Mouse (Mus musculus) liver, adult 2 months (tissue): ENCODE results near the gene Nck2. TPM values are rescaled to one million over a fixed set of nuclear protein-coding genes. Genes with fewer than 3 reads are reported as not detected.

Experiments used
- DNase-seq: peaks from one replicate; pipeline ENCODE4 v3.0.0-alpha.2; 2011; ENCODE audit warnings: low read depth, low spot score; ENCODE audit errors: extremely low read depth
- H3K27ac ChIP-seq: fragments of 200-500 bp; replicated peaks from 2 replicates; pipeline ENCODE4 v1.5.1; 2012; ENCODE audit warnings: low read depth, mild to moderate bottlenecking, control low read depth, inconsistent platforms, low read length; ENCODE audit not compliant: insufficient read depth
- H3K27me3 ChIP-seq: fragments of 200-500 bp; 2 replicates; pipeline ENCODE4 v1.6.1; 2012; ENCODE audit warnings: mild to moderate bottlenecking, moderate library complexity, low read length, inconsistent platforms; ENCODE audit not compliant: control insufficient read depth, insufficient read depth
- H3K36me3 ChIP-seq: fragments of 200-500 bp; 2 replicates; pipeline ENCODE4 v1.6.1; 2012; ENCODE audit warnings: low read length, inconsistent platforms; ENCODE audit not compliant: control insufficient read depth, insufficient read depth
- H3K4me1 ChIP-seq: fragments of 200-500 bp; 2 replicates; pipeline ENCODE4 v1.6.1; 2011; ENCODE audit warnings: low read length; ENCODE audit not compliant: control insufficient read depth, insufficient read depth
- H3K4me3 ChIP-seq: fragments of 200-500 bp; 2 replicates; pipeline ENCODE4 v1.5.1; 2011; ENCODE audit warnings: low read depth, mild to moderate bottlenecking, control low read depth, low read length, moderate library complexity; ENCODE audit not compliant: insufficient read depth
- H3K79me2 ChIP-seq: fragments of 200-500 bp; 2 replicates; pipeline ENCODE4 v1.6.1; 2012; ENCODE audit warnings: inconsistent platforms, mild to moderate bottlenecking, low read length, moderate library complexity; ENCODE audit not compliant: control insufficient read depth, insufficient read depth
- H3K9ac ChIP-seq: fragments of 200-500 bp; 2 replicates; pipeline ENCODE4 v1.6.1; 2012; ENCODE audit warnings: low read depth, mild to moderate bottlenecking, control low read depth, inconsistent platforms, low read length
- CTCF ChIP-seq: fragments of 200-500 bp; IDR thresholded peaks from 2 replicates; pipeline ENCODE4 v1.5.1; 2011; ENCODE audit warnings: low read depth, low read length, control low read depth
- POLR2A ChIP-seq: fragments of 200-500 bp; IDR thresholded peaks from 2 replicates; pipeline ENCODE4 v1.6.1; 2011; ENCODE audit warnings: low read length, control low read depth; ENCODE audit not compliant: insufficient read depth; ENCODE audit errors: extremely low read depth
- WGBS: fragments of 180-500 bp; shearing (Covaris S2); methylation state at CpG from one replicate; pipeline ENCODE4 v1.1.7; 2018; 5-methylcytosine and 5-hydroxymethylcytosine counted together
- polyA plus RNA-seq: library from polyadenylated mRNA; depleted of rRNA; stranded (reverse); fragments of >200 nt; gene quantifications from 2 replicates; pipeline ENCODE4 v1.2.3, GENCODE M21; 2012
- total RNA-seq: library from RNA; depleted of rRNA; stranded (reverse); fragments of >200 nt; gene quantifications from 2 replicates; pipeline ENCODE4 v1.2.3, GENCODE M21; 2014

Nck2 gene
- total and polyA plus RNA-seq, 2 experiments: 2.5 to 3.0 TPM

DNA sequence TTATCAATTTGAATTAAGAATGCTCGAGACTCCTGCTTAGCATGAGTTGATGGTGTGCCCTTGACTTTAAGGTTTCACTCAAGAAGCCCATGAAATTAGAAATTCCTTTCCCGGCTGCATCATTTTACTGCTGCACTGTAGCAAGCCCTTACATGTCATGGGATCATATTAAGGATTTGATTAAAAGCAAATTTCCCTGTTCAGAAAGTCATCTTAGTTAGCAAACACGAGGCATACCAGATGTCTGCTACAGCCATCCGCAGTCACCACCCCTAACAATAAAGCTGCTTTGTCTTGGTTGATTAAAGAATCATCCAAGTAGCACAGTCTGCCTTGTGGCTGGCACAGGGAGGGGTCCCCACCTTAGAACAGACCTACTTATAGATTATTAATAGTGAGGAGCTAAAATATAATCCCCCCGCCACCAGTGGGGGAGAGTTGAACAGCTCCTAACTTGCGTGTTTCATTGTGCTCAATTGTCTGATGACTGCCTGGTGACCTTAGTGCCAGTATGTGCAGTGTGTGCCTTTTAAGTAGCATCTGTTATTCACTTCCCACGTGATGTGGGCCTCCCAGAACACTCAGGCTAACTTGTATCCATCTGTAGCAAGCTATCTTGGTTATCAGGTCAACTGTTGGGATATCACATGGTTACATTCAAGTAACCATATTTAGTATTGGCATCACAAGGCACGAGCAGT, 122.4 kb downstream of the Nck2 start:
- H3K36me3 ChIP-seq: no peaks in the 10 kb centered on the region
- WGBS: 93% methylated on average over 8 of the region's 8 CpGs
- no peak for DNase-seq

DNA sequence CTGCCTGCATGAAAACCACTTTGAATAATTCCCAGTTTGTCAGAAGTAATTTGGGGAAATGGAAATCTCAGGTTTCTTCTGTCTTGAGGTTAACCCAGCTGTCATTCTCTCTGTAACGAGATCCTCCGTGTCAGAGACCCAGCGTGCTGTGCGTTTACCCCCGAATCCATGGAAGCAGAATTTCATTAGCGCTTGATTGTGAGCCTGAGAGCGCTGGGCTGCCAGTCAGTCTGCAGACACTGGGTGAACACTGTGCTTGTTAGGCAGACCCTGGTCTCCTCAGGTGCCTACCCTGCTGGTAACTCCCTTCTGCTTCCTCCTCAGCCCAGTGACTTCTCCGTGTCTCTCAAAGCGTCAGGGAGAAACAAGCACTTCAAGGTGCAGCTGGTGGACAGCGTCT, 124.4 kb downstream of the Nck2 start:
- no peak for TF ChIP-seq CTCF
- no peak overlapping the region for H3K9ac ChIP-seq
- H3K36me3 ChIP-seq: no peaks in the 10 kb centered on the region
- WGBS: 97% methylated on average over 10 of the region's 10 CpGs
- DNase-seq: no peak
- no peaks in the 10 kb centered on the region for H3K79me2 ChIP-seq
- no peaks in the 10 kb centered on the region for H3K4me1 ChIP-seq
- no peak overlapping the region for H3K27ac ChIP-seq
- no peaks in the 10 kb centered on the region for H3K27me3 ChIP-seq
- H3K4me3 ChIP-seq: no peak overlapping the region

More for the DNA sequence above, 122.4 kb downstream of the Nck2 start:
- no peak overlapping the region for H3K9ac ChIP-seq
- TF ChIP-seq POLR2A (no peak), CTCF (no peak)
- H3K4me3 ChIP-seq: no peak overlapping the region
- H3K27me3 ChIP-seq: no peaks in the 10 kb centered on the region
- no peaks in the 10 kb centered on the region for H3K4me1 ChIP-seq
- H3K27ac ChIP-seq: no peak overlapping the region
- H3K79me2 ChIP-seq: no peaks in the 10 kb centered on the region

DNA sequence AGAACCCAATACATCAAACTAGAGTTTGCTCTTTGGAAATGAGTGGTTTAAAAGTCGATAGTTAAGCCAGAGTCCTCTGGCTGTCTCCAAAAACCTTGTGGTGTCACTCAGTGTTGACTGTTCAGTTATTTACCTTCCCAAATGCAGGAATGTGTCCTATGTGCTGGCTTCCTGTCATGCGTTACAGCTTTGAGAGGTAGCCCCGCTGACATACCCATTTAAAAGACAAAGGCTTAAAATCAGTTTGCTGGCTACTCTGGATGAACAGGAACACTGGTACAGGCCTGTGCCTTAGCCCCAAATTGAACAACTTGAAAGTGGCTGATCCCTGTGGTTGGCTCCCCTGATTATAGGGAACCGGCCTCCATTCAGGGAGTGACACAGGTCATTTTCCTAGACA, 126.7 kb downstream of the Nck2 start:
- Histone ChIP-seq H3K4me3 (no peak overlapping the region), H3K36me3 (no peaks in the 10 kb centered on the region), H3K4me1 (no peaks in the 10 kb centered on the region), H3K27me3 (no peaks in the 10 kb centered on the region), H3K9ac (no peak overlapping the region), H3K79me2 (no peaks in the 10 kb centered on the region), H3K27ac (no peak overlapping the region)
- no peak for TF ChIP-seq POLR2A
- no peak for TF ChIP-seq CTCF
- WGBS: 57% methylated on average over 4 of the region's 4 CpGs
- DNase-seq: no peak

DNA sequence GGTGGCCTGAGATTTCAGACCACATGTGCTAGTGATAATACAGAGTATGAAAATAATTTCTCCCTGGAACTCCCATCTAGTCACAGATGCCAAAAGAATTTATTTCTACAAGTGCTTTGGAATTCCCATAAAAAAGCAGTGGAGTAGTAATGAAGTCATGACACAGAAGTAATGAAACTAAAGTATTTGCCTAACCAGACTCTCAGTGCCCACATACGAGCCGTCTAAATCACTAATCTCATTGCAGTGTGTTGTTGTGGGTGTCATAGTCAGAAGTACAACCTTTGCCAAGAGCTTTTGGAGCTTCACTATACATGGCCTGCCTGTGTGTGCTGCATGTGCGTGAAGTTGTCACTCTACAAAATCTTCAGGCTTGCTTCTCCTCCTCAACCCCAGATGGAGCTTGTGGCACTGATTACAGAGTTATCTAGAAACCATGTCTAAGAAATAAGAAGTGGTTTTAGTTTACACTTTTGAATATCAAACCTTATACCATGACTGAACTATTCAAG, 130.5 kb downstream of the Nck2 start:
- Histone ChIP-seq H3K27me3 (no peaks in the 10 kb centered on the region), H3K36me3 (no peaks in the 10 kb centered on the region), H3K4me1 (no peaks in the 10 kb centered on the region), H3K27ac (no peak overlapping the region), H3K9ac (no peak overlapping the region), H3K4me3 (no peak overlapping the region), H3K79me2 (no peaks in the 10 kb centered on the region)
- 94% methylated on average over 3 of the region's 3 CpGs for WGBS
- no peak for DNase-seq
- TF ChIP-seq CTCF (no peak), POLR2A (no peak)

DNA sequence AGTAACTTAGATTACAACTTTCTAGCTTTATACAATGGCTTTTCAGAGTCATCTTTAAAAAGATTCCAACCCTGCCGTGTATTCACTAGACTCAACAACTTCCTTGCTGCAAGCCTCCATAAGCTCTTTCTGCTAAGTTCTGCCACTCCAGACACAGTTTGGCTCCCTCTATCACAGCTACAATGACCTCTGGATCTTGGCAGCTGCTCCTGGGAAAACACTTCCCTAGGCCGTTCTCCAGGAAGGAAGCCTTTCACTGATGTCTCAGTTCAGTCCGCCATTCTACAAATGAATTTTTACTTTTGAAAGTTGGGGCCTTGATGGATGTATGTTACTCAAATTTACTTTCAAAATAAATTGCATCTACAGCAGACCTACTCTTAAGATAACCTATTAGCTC, 133.0 kb downstream of the Nck2 start:
- Histone ChIP-seq H3K9ac (no peak overlapping the region), H3K27me3 (no peaks in the 10 kb centered on the region), H3K4me3 (no peak overlapping the region), H3K79me2 (no peaks in the 10 kb centered on the region), H3K27ac (no peak overlapping the region), H3K4me1 (no peaks in the 10 kb centered on the region), H3K36me3 (no peaks in the 10 kb centered on the region)
- WGBS: 50% methylated on average over 3 of the region's 3 CpGs
- TF ChIP-seq CTCF (no peak), POLR2A (no peak)
- DNase-seq: peak; percentile 17

DNA sequence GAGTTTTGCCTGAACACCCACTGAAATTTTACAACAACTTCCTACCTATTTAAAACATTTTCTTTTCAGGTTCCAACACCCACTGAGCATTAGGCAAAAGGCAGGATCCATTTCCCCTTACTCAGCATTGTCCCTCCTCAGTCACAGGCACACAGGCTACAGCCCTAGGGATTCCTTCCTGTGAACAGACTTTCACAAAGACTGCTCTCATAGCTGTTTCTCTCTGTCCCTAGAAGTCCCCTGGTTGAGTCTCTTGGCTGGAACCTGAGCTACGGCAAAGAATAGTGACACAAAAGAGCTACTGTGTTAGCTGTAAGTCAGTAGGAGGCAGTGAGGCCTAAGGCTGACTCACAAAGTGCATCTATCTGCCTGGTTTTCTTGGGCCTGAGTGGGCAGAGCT, 139.2 kb downstream of the Nck2 start:
- Histone ChIP-seq H3K79me2 (no peaks in the 10 kb centered on the region), H3K27ac (no peak overlapping the region), H3K9ac (no peak overlapping the region), H3K36me3 (no peaks in the 10 kb centered on the region), H3K27me3 (no peaks in the 10 kb centered on the region), H3K4me1 (no peaks in the 10 kb centered on the region), H3K4me3 (no peak overlapping the region)
- no peak for DNase-seq
- TF ChIP-seq POLR2A (no peak), CTCF (no peak)
- WGBS: 97% methylated on average over 1 of the region's 1 CpGs
